10 mouse cellular contexts compared by ENCODE assay signal in genomic region chr10:43741361-43742084, GRCm38 (mm10).
DNase-seq lines count a peak whose midpoint lies in the region; ATAC-seq and TF ChIP-seq lines count a peak whose summit lies in the region.
"Had no signal": no experiment of that assay in that cellular context is flagged by ENCODE, and none has a peak within 500 bp of the region (broad histone marks: within the 10 kb centered on the region; RNA-seq: fewer than 3 reads in every experiment).

No protein-coding gene starts in this region.

- 0 out of 2 replicates have a peak overlapping the region, but pooled peaks have one; percentile 25 for H3K27ac ChIP-seq in heart, embryonic 11.5 days (ENCODE audit: low read depth, low read length)
- no peak overlapping the region for H3K27ac ChIP-seq in heart, adult 2 months
- peak overlapping the region; percentile 78 for H3K27ac ChIP-seq in midbrain, embryonic 10.5 days (replicated peaks)
- H3K27ac ChIP-seq in midbrain, embryonic 13.5 days, result no peak overlapping the region
- peak overlapping the region; percentile 75 for H3K27ac ChIP-seq in embryonic facial prominence, embryonic 10.5 days (replicated peaks)
- H3K27ac ChIP-seq: macrophage had no signal

- H3K27me3 ChIP-seq in heart, embryonic 11.5 days (ENCODE audit: control insufficient read depth, insufficient read depth, low read length), result no peaks in the 10 kb centered on the region
- no peaks in the 10 kb centered on the region for H3K27me3 ChIP-seq in heart, adult 2 months (ENCODE audit: control insufficient read depth, insufficient read depth, low read length)
- H3K27me3 ChIP-seq in midbrain, embryonic 10.5 days (ENCODE audit: low read depth, poor library complexity, severe bottlenecking), result no peaks in the 10 kb centered on the region
- H3K27me3 ChIP-seq in midbrain, embryonic 13.5 days, result no peaks in the 10 kb centered on the region
- no peaks in the 10 kb centered on the region for H3K27me3 ChIP-seq in embryonic facial prominence, embryonic 10.5 days (replicated peaks; ENCODE audit: low read depth, poor library complexity, severe bottlenecking)
- H3K27me3 ChIP-seq: forebrain, embryonic 15.5 days had no signal

- no peak overlapping the region for H3K4me3 ChIP-seq in heart, embryonic 11.5 days (ENCODE audit: low read depth, low read length)
- no peak overlapping the region for H3K4me3 ChIP-seq in heart, adult 2 months
- H3K4me3 ChIP-seq in midbrain, embryonic 10.5 days, result no peak overlapping the region
- H3K4me3 ChIP-seq in midbrain, embryonic 13.5 days (replicated peaks), result no peak overlapping the region
- H3K4me3 ChIP-seq in embryonic facial prominence, embryonic 10.5 days, result no peak overlapping the region

- 31% methylated on average over 18 of the region's 18 CpGs for WGBS in heart, embryonic 11.5 days (ENCODE audit: insufficient replicate concordance)
- WGBS in heart, adult 2 months, result 47% methylated on average over 18 of the region's 18 CpGs
- 53% methylated on average over 18 of the region's 18 CpGs for WGBS in midbrain, embryonic 10.5 days
- 50% methylated on average over 18 of the region's 18 CpGs for WGBS in midbrain, embryonic 13.5 days
- WGBS in embryonic facial prominence, embryonic 10.5 days, result 55% methylated on average over 18 of the region's 18 CpGs

- intact Hi-C loops in heart, adult 2 months (cut with DNase I), result no loop called here

- no peaks in the 10 kb centered on the region for H3K9me3 ChIP-seq in heart, embryonic 11.5 days (replicated peaks; ENCODE audit: control insufficient read depth, low read length)
- H3K9me3 ChIP-seq in midbrain, embryonic 10.5 days (replicated peaks), result no peaks in the 10 kb centered on the region
- no peaks in the 10 kb centered on the region for H3K9me3 ChIP-seq in midbrain, embryonic 13.5 days
- no peaks in the 10 kb centered on the region for H3K9me3 ChIP-seq in embryonic facial prominence, embryonic 10.5 days
- H3K9me3 ChIP-seq: forebrain, embryonic 15.5 days had no signal

- H3K9ac ChIP-seq in heart, embryonic 11.5 days (ENCODE audit: low read depth, low read length), result peak overlapping the region; percentile 43; the same call in 1 of the 2 replicates
- no peak overlapping the region for H3K9ac ChIP-seq in heart, adult 2 months (ENCODE audit: low read depth, low read length)
- no peak overlapping the region for H3K9ac ChIP-seq in midbrain, embryonic 13.5 days (replicated peaks)

- peaks cover 26% of the 10 kb centered on the region for H3K4me1 ChIP-seq in heart, embryonic 11.5 days (ENCODE audit: control insufficient read depth, insufficient read depth, low read length)
- no peaks in the 10 kb centered on the region; the same call in 1 of the 2 replicates for H3K4me1 ChIP-seq in heart, adult 2 months (ENCODE audit: control insufficient read depth, insufficient read depth, low read length)
- H3K4me1 ChIP-seq in midbrain, embryonic 10.5 days, result peaks cover 42% of the 10 kb centered on the region
- peaks cover 32% of the 10 kb centered on the region for H3K4me1 ChIP-seq in midbrain, embryonic 13.5 days (replicated peaks)
- peaks cover 50% of the 10 kb centered on the region for H3K4me1 ChIP-seq in embryonic facial prominence, embryonic 10.5 days

- ATAC-seq in heart, embryonic 11.5 days (replicated peaks; ENCODE audit: insufficient number of reproducible peaks, low FRiP score, low TSS enrichment), result no peak
- ATAC-seq in midbrain, embryonic 13.5 days, result no peak
- ATAC-seq: forebrain, embryonic 15.5 days had no signal

- H3K4me2 ChIP-seq in heart, embryonic 11.5 days, result peak overlapping the region; percentile 22; the same call in 1 of the 2 replicates
- no peak overlapping the region for H3K4me2 ChIP-seq in midbrain, embryonic 13.5 days (replicated peaks)

- no peaks in the 10 kb centered on the region for H3K36me3 ChIP-seq in heart, embryonic 11.5 days (ENCODE audit: control insufficient read depth, insufficient read depth, low read length)
- H3K36me3 ChIP-seq in heart, adult 2 months (ENCODE audit: control insufficient read depth, insufficient read depth, low read length), result no peaks in the 10 kb centered on the region
- no peaks in the 10 kb centered on the region for H3K36me3 ChIP-seq in midbrain, embryonic 10.5 days
- H3K36me3 ChIP-seq in midbrain, embryonic 13.5 days, result no peaks in the 10 kb centered on the region
- no peaks in the 10 kb centered on the region for H3K36me3 ChIP-seq in embryonic facial prominence, embryonic 10.5 days (replicated peaks)
- H3K36me3 ChIP-seq: forebrain, embryonic 15.5 days had no signal

- no peak for DNase-seq in heart, adult 2 months
- DNase-seq in midbrain, embryonic 10.5 days (ENCODE audit: low spot score), result peak; percentile 33
- no peak for DNase-seq in embryonic facial prominence, embryonic 10.5 days (ENCODE audit: low spot score)
- peak; percentile 36 for DNase-seq in retina, postnatal 1 day
- no peak for DNase-seq in right cerebral cortex, postnatal 36 days (ENCODE audit: low spot score in 2 of 2)
- no peak for DNase-seq in gastrocnemius, postnatal 4 days (ENCODE audit: low spot score in 2 of 2)

- TF ChIP-seq EP300 in heart, adult 2 months (IDR thresholded peaks at IDR 0.05; ENCODE audit: insufficient read depth, low read depth, low read length), result no peak

- TF ChIP-seq POLR2A in heart, adult 2 months (IDR thresholded peaks at IDR 0.05; ENCODE audit: insufficient read depth, low read depth, low read length), result no peak

- H3K79me2 ChIP-seq in heart, adult 2 months (replicated peaks; ENCODE audit: control insufficient read depth, insufficient read depth, low read length), result no peaks in the 10 kb centered on the region

- TF ChIP-seq CTCF in heart, adult 2 months (IDR thresholded peaks at IDR 0.05), result no peak

Comparison
In these comparisons a context has a peak if more than half of its experiments do, and no peak if none do; other contexts are left out.
1. H3K27ac ChIP-seq: peak in heart, embryonic 11.5 days (single experiment), midbrain, embryonic 10.5 days (single experiment) and embryonic facial prominence, embryonic 10.5 days (single experiment); none in heart, adult 2 months (single experiment) and midbrain, embryonic 13.5 days (single experiment).
2. DNase-seq: peak in midbrain, embryonic 10.5 days (single experiment) and retina, postnatal 1 day (single experiment); none in heart, adult 2 months (0 of 2), embryonic facial prominence, embryonic 10.5 days (single experiment), right cerebral cortex, postnatal 36 days (0 of 2) and gastrocnemius, postnatal 4 days (0 of 2).